Mouse (Mus musculus): ENCODE measurements around the gene Cd5. TPM values are rescaled to one million over a fixed set of nuclear protein-coding genes. Genes with fewer than 3 reads are reported as not detected.

Gene Cd5
- total RNA-seq, 2 experiments from 2014 or later, result 0.16 to 0.37 TPM

DNA sequence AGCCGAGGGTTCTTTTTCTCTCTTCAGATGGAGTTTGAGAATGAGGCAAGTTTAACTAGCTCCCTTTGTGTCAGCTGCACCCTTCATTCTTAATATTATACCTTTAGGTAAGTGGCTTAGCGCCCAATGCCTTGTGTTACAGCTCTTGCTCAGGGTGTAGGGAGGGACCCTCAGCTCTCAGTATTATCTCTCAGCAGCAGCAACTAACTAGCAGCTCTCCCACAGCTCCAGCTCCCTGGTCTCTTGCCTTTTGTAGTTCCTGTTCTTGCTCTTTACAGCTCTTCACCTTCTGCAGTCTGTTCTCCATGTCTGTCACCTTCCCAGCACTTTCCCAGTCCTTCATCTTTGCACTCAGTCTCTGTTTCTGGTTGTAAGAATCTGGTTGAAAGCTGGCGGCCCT, 47.1 kb downstream of the Cd5 start:
- H3K4me3 ChIP-seq, result no peak overlapping the region
- TF ChIP-seq CTCF (IDR thresholded peaks at IDR 0.05), result no peak
- intact Hi-C loops (cut with DNase I), result loop anchor here (2.0 kb wide), 1 partner anchor 17 kb away; no protein-coding TSS in a partner anchor
- no peak overlapping the region for H3K27ac ChIP-seq
- no peak for DNase-seq (ENCODE audit: extremely low spot score in 1 of 2, low spot score in 2 of 2)

DNA sequence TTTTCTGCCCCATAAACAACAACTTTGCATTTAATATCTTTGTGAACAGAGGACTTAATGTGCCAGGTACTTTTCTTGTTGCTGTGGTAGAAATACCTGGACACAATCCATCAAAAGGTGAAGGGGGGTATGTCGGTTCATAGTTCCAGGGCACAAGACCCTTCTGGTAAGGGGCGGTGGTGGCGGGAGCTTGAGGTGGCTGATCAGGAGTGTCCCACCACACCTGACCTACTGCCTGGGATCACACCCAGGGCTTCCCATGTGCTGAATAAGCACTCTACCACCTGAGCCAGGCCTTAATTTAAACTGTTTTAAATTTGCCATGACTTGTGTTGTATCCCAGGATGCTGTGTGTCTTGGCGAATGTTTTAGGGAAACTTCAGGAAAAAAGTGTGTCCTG, 47.7 kb downstream of the Cd5 start:
- no peak overlapping the region for H3K4me3 ChIP-seq
- H3K27ac ChIP-seq, result no peak overlapping the region; the same call in 1 of the 2 replicates
- DNase-seq (ENCODE audit: extremely low spot score in 1 of 2, low spot score in 2 of 2), result no peak
- no peak for TF ChIP-seq CTCF (IDR thresholded peaks at IDR 0.05)
- intact Hi-C loops (cut with DNase I), result loop anchor here (2.0 kb wide), 1 partner anchor 18 kb away; no protein-coding TSS in a partner anchor

GRCm38 (mm10) chr19:10690336-10690735, 48.5 kb downstream of the Cd5 start:
- DNase-seq (ENCODE audit: extremely low spot score in 1 of 2, low spot score in 2 of 2), result no peak
- Histone ChIP-seq H3K4me3 (peak overlapping the region; percentile 75), H3K27ac (peak overlapping the region; percentile 97)
- intact Hi-C loops (cut with DNase I), result loop anchor here (2.0 kb wide), 1 partner anchor 18 kb away; no protein-coding TSS in a partner anchor
- TF ChIP-seq CTCF (IDR thresholded peaks at IDR 0.05), result no peak

- Histone ChIP-seq H3K27ac (peak overlapping the region; percentile 97), H3K4me3 (peak overlapping the region; percentile 75)
- no peak for DNase-seq (ENCODE audit: extremely low spot score in 1 of 2, low spot score in 2 of 2)
- TF ChIP-seq CTCF (IDR thresholded peaks at IDR 0.05), result no peak
- intact Hi-C loops (cut with DNase I), result loop anchor here (2.0 kb wide), 1 partner anchor 19 kb away; no protein-coding TSS in a partner anchor
These were observed 49.2 kb downstream of the Cd5 start for GRCm38 (mm10) chr19:10689470-10690166.

- TF ChIP-seq CTCF (IDR thresholded peaks at IDR 0.05), result peak; percentile 4; the same call in 1 of the 2 replicates
- Histone ChIP-seq H3K4me3 (peak within 1 kb of the TSS; percentile 75), H3K27ac (peak within 1 kb of the TSS; percentile 97)
- intact Hi-C loops (cut with DNase I), result no loop called here
- DNase-seq (ENCODE audit: extremely low spot score in 1 of 2, low spot score in 2 of 2), result peak; percentile 92 to 95
These were observed 50.1 kb downstream of the Cd5 start, which contains the start of gene Vps37c for GRCm38 (mm10) chr19:10688537-10689352. TSS of gene Vps37c (plus strand) at chr19:10688735.

GRCm38 (mm10) chr19:10685727-10686126, 53.1 kb downstream of the Cd5 start:
- intact Hi-C loops (cut with DNase I), result no loop called here
- H3K27ac ChIP-seq, result no peak overlapping the region
- DNase-seq (ENCODE audit: extremely low spot score in 1 of 2, low spot score in 2 of 2), result no peak
- H3K4me3 ChIP-seq, result no peak overlapping the region
- TF ChIP-seq CTCF (IDR thresholded peaks at IDR 0.05), result no peak

DNA sequence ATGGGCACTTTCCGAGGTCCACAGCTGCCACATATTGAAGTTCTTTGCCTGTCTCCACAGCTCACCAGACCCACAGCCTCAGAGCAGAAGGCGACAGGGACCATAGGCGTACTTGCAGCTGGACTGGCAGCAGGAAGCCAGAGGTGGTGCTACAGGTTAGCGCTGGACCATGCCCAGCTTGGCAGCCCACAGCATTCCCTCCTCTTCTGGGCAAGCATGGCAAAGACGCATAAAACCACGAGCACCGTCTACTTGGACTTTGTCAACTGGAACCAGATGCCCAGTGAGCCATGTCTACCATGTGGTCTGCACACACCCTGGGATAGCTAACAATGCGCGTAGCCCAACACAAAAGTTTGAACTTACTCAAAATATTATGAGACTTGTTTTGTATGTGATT, 53.7 kb downstream of the Cd5 start:
- TF ChIP-seq CTCF (IDR thresholded peaks at IDR 0.05), result no peak
- Histone ChIP-seq H3K4me3 (no peak overlapping the region), H3K27ac (no peak overlapping the region)
- intact Hi-C loops (cut with DNase I), result no loop called here
- DNase-seq (ENCODE audit: extremely low spot score in 1 of 2, low spot score in 2 of 2), result no peak

GRCm38 (mm10) chr19:10681571-10681970, 57.2 kb downstream of the Cd5 start:
- no peak overlapping the region for H3K4me3 ChIP-seq
- H3K27ac ChIP-seq, result no peak overlapping the region
- no peak for TF ChIP-seq CTCF (IDR thresholded peaks at IDR 0.05)
- DNase-seq (ENCODE audit: extremely low spot score in 1 of 2, low spot score in 2 of 2), result no peak
- intact Hi-C loops (cut with DNase I), result no loop called here

- Histone ChIP-seq H3K27ac (no peak overlapping the region), H3K4me3 (no peak overlapping the region)
- TF ChIP-seq CTCF (IDR thresholded peaks at IDR 0.05), result no peak
- intact Hi-C loops (cut with DNase I), result loop anchor here (1.0 kb wide), 1 partner anchor 31 kb away; no protein-coding TSS in a partner anchor
- no peak for DNase-seq (ENCODE audit: extremely low spot score in 1 of 2, low spot score in 2 of 2)
These were observed 60.1 kb downstream of the Cd5 start for GRCm38 (mm10) chr19:10678772-10679067.

DNA sequence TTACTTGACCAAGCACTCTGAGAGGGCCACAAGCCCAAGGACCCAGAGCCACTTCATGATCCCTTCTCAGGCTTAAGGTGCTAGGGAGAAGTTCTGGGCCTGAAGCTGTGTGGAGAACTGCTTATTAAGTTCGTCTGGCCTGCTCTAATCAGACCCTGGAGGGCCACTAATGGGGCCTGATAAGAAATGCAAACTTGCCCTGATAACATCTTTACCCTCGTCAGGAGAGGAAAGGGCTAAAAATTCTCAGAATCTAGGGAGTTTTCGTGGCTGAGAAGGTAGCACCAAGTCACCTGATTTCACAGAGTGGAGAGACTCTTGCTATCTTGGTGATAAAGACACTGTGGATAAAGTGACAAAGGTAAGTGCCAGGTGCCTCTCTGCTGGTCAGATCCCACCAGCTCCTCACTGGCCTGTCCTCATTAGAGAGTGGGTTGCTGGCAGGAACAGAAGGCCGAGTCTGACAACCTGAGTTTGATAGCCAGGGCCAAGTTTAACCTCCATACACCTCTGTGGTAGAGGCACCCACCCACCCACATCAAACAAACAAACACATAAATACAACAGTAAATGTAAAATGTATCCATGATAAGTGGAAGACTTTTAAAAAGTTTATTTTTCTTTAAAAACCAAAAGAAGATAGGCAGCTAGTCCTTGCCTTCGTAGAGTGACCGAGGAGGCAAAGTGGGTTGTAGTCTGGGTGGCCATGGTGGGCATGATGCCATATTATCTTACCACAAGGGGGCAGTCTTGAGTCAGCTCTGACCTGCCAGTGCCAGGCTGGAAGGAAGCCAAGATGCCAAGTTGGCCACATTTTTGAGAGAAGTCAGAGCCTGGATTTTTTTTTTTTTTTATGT, 60.7 kb downstream of the Cd5 start, which contains the start of gene Pga5:
Gene Pga5 (minus strand): TSS at position 157 of the 857 bp plus-strand sequence.
- intact Hi-C loops (cut with DNase I), result loop anchor here (1.0 kb wide), 1 partner anchor 31 kb away; no protein-coding TSS in a partner anchor
- H3K4me3 ChIP-seq, result no peak within 1 kb of the TSS
- DNase-seq (ENCODE audit: extremely low spot score in 1 of 2, low spot score in 2 of 2), result peak; percentile 80 to 81
- peak; percentile 92 for TF ChIP-seq CTCF (IDR thresholded peaks at IDR 0.05)
- H3K27ac ChIP-seq, result no peak within 1 kb of the TSS

- intact Hi-C loops (cut with DNase I), result no loop called here
- TF ChIP-seq CTCF (IDR thresholded peaks at IDR 0.05), result no peak
- Histone ChIP-seq H3K27ac (no peak overlapping the region), H3K4me3 (no peak overlapping the region)
- DNase-seq (ENCODE audit: extremely low spot score in 1 of 2, low spot score in 2 of 2), result no peak
These were observed 62.1 kb downstream of the Cd5 start for GRCm38 (mm10) chr19:10676656-10677055.
